Mouse (Mus musculus): ENCODE data around the gene Smc4. TPM values are rescaled to one million over a fixed set of nuclear protein-coding genes. Genes with fewer than 3 reads are reported as not detected.
"Not testable (repeated sequence)": the region's sequence is repeated elsewhere in the genome, so short reads cannot be mapped to it uniquely, and the experiment has no call there.

The Smc4 gene
- total RNA-seq, 1 experiment: 91.4 TPM

- peak; percentile 87 for TF ChIP-seq ZNF384 (IDR thresholded peaks at IDR 0.05; ENCODE audit: low read depth, low read length)
- H3K27ac ChIP-seq (ENCODE audit: insufficient read depth, low read depth, low read length, poor library complexity, severe bottlenecking); H3K4me1 ChIP-seq (ENCODE audit: control insufficient read depth in 2 of 2, insufficient read depth in 2 of 2, low read length in 2 of 2, poor library complexity in 1 of 2); DNase-seq (ENCODE audit: low read depth, low spot score); H3K4me3 ChIP-seq (ENCODE audit: insufficient read depth in 1 of 2, low read depth in 1 of 2, low read length in 2 of 2, poor library complexity in 1 of 2, severe bottlenecking in 1 of 2); H3K9me3 ChIP-seq (ENCODE audit: control insufficient read depth, insufficient read depth, low read depth, low read length); H3K9ac ChIP-seq (ENCODE audit: insufficient read depth, low read depth, low read length, poor library complexity, severe bottlenecking); in situ Hi-C loops (cut with MboI; ENCODE audit: low sequenced_read_pairs in 2 of 2, unreplicated experiment in 2 of 2): not testable (repeated sequence)
- H3K36me3 ChIP-seq (ENCODE audit: control insufficient read depth, insufficient read depth, low read length, poor library complexity, severe bottlenecking): peaks cover 12% of the 10 kb centered on the region
Measured at GRCm38 (mm10) chr3:69018635-69019034, 14.1 kb downstream of the Smc4 start.

- Histone ChIP-seq H3K4me3 (ENCODE audit: insufficient read depth in 1 of 2, low read depth in 1 of 2, low read length in 2 of 2, poor library complexity in 1 of 2, severe bottlenecking in 1 of 2) (no peak overlapping the region), H3K9ac (ENCODE audit: insufficient read depth, low read depth, low read length, poor library complexity, severe bottlenecking) (no peak overlapping the region), H3K9me3 (ENCODE audit: control insufficient read depth, insufficient read depth, low read depth, low read length) (no peaks in the 10 kb centered on the region), H3K27ac (ENCODE audit: insufficient read depth, low read depth, low read length, poor library complexity, severe bottlenecking) (no peak overlapping the region), H3K36me3 (ENCODE audit: control insufficient read depth, insufficient read depth, low read length, poor library complexity, severe bottlenecking) (peaks cover 16% of the 10 kb centered on the region), H3K4me1 (ENCODE audit: control insufficient read depth in 2 of 2, insufficient read depth in 2 of 2, low read length in 2 of 2, poor library complexity in 1 of 2) (no peaks in the 10 kb centered on the region)
- peak; percentile 34 for DNase-seq (ENCODE audit: low read depth, low spot score)
- TF ChIP-seq HCFC1 (IDR thresholded peaks at IDR 0.05; ENCODE audit: borderline replicate concordance, insufficient read depth, low read length) (no peak), ZNF384 (IDR thresholded peaks at IDR 0.05; ENCODE audit: low read depth, low read length) (no peak), MAFK (IDR thresholded peaks at IDR 0.05; ENCODE audit: insufficient read depth, low read depth, low read length) (no peak), ZC3H11A (IDR thresholded peaks at IDR 0.05; ENCODE audit: borderline replicate concordance, low read depth, low read length) (no peak), CHD2 (IDR thresholded peaks at IDR 0.05; ENCODE audit: low read depth, low read length) (no peak)
- in situ Hi-C loops (cut with MboI; ENCODE audit: low sequenced_read_pairs in 2 of 2, unreplicated experiment in 2 of 2): loop anchor here in 1 of 2 experiments (5.0 kb wide), 1 partner anchor 722 kb away; no protein-coding TSS in a partner anchor
Measured at GRCm38 (mm10) chr3:69020285-69020684, 15.7 kb downstream of the Smc4 start.

- Histone ChIP-seq H3K27ac (ENCODE audit: insufficient read depth, low read depth, low read length, poor library complexity, severe bottlenecking) (no peak overlapping the region), H3K4me3 (ENCODE audit: insufficient read depth in 1 of 2, low read depth in 1 of 2, low read length in 2 of 2, poor library complexity in 1 of 2, severe bottlenecking in 1 of 2) (no peak overlapping the region), H3K4me1 (ENCODE audit: control insufficient read depth in 2 of 2, insufficient read depth in 2 of 2, low read length in 2 of 2, poor library complexity in 1 of 2) (no peaks in the 10 kb centered on the region), H3K9ac (ENCODE audit: insufficient read depth, low read depth, low read length, poor library complexity, severe bottlenecking) (no peak overlapping the region), H3K36me3 (ENCODE audit: control insufficient read depth, insufficient read depth, low read length, poor library complexity, severe bottlenecking) (peaks cover 16% of the 10 kb centered on the region), H3K9me3 (ENCODE audit: control insufficient read depth, insufficient read depth, low read depth, low read length) (no peaks in the 10 kb centered on the region)
- in situ Hi-C loops (cut with MboI; ENCODE audit: low sequenced_read_pairs in 2 of 2, unreplicated experiment in 2 of 2): loop anchor here in 1 of 2 experiments (5.0 kb wide), 1 partner anchor 722 kb away; no protein-coding TSS in a partner anchor
- DNase-seq (ENCODE audit: low read depth, low spot score): no peak
- TF ChIP-seq MAFK (IDR thresholded peaks at IDR 0.05; ENCODE audit: insufficient read depth, low read depth, low read length) (peak; percentile 81), ZC3H11A (IDR thresholded peaks at IDR 0.05; ENCODE audit: borderline replicate concordance, low read depth, low read length) (no peak)
Measured at GRCm38 (mm10) chr3:69020764-69021163, 16.2 kb downstream of the Smc4 start.

- Histone ChIP-seq H3K9ac (ENCODE audit: insufficient read depth, low read depth, low read length, poor library complexity, severe bottlenecking) (no peak overlapping the region), H3K27ac (ENCODE audit: insufficient read depth, low read depth, low read length, poor library complexity, severe bottlenecking) (no peak overlapping the region), H3K4me1 (ENCODE audit: control insufficient read depth in 2 of 2, insufficient read depth in 2 of 2, low read length in 2 of 2, poor library complexity in 1 of 2) (no peaks in the 10 kb centered on the region), H3K9me3 (ENCODE audit: control insufficient read depth, insufficient read depth, low read depth, low read length) (no peaks in the 10 kb centered on the region), H3K36me3 (ENCODE audit: control insufficient read depth, insufficient read depth, low read length, poor library complexity, severe bottlenecking) (peaks cover 18% of the 10 kb centered on the region), H3K4me3 (ENCODE audit: insufficient read depth in 1 of 2, low read depth in 1 of 2, low read length in 2 of 2, poor library complexity in 1 of 2, severe bottlenecking in 1 of 2) (no peak overlapping the region)
- in situ Hi-C loops (cut with MboI; ENCODE audit: low sequenced_read_pairs in 2 of 2, unreplicated experiment in 2 of 2): loop anchor here in 1 of 2 experiments (25.0 kb wide), 1 partner anchor 711 kb away; no protein-coding TSS in a partner anchor
- no peak for DNase-seq (ENCODE audit: low read depth, low spot score)
- TF ChIP-seq CHD2 (IDR thresholded peaks at IDR 0.05; ENCODE audit: low read depth, low read length) (no peak), ZNF384 (IDR thresholded peaks at IDR 0.05; ENCODE audit: low read depth, low read length) (no peak), MAFK (IDR thresholded peaks at IDR 0.05; ENCODE audit: insufficient read depth, low read depth, low read length) (no peak), ZC3H11A (IDR thresholded peaks at IDR 0.05; ENCODE audit: borderline replicate concordance, low read depth, low read length) (no peak), HCFC1 (IDR thresholded peaks at IDR 0.05; ENCODE audit: borderline replicate concordance, insufficient read depth, low read length) (no peak)
Measured at GRCm38 (mm10) chr3:69026133-69026783, 21.7 kb downstream of the Smc4 start.

- Histone ChIP-seq H3K4me3 (ENCODE audit: insufficient read depth in 1 of 2, low read depth in 1 of 2, low read length in 2 of 2, poor library complexity in 1 of 2, severe bottlenecking in 1 of 2) (peak overlapping the region; percentile 3 to 5; a peak in 1 of 4 replicates), H3K36me3 (ENCODE audit: control insufficient read depth, insufficient read depth, low read length, poor library complexity, severe bottlenecking) (peaks cover 10% of the 10 kb centered on the region), H3K9me3 (ENCODE audit: control insufficient read depth, insufficient read depth, low read depth, low read length) (no peaks in the 10 kb centered on the region), H3K9ac (ENCODE audit: insufficient read depth, low read depth, low read length, poor library complexity, severe bottlenecking) (no peak overlapping the region), H3K4me1 (ENCODE audit: control insufficient read depth in 2 of 2, insufficient read depth in 2 of 2, low read length in 2 of 2, poor library complexity in 1 of 2) (peaks cover 0 to 2% of the 10 kb centered on the region in 2 experiments; a peak in 1 of 4 replicates), H3K27ac (ENCODE audit: insufficient read depth, low read depth, low read length, poor library complexity, severe bottlenecking) (no peak overlapping the region)
- TF ChIP-seq CHD2 (IDR thresholded peaks at IDR 0.05; ENCODE audit: low read depth, low read length): no peak
- TF ChIP-seq ZNF384 (IDR thresholded peaks at IDR 0.05; ENCODE audit: low read depth, low read length): no peak
- TF ChIP-seq HCFC1 (IDR thresholded peaks at IDR 0.05; ENCODE audit: borderline replicate concordance, insufficient read depth, low read length): no peak
- TF ChIP-seq MAFK (IDR thresholded peaks at IDR 0.05; ENCODE audit: insufficient read depth, low read depth, low read length): no peak
- no peak for TF ChIP-seq ZC3H11A (IDR thresholded peaks at IDR 0.05; ENCODE audit: borderline replicate concordance, low read depth, low read length)
- in situ Hi-C loops (cut with MboI; ENCODE audit: low sequenced_read_pairs in 2 of 2, unreplicated experiment in 2 of 2): loop anchor here in 1 of 2 experiments (25.0 kb wide), 1 partner anchor 697 kb away; no protein-coding TSS in a partner anchor
- no peak for DNase-seq (ENCODE audit: low read depth, low spot score)
Measured at GRCm38 (mm10) chr3:69040105-69040504, 35.6 kb downstream of the Smc4 start.

Data from ES-E14 (cell line).